Mouse (Mus musculus): ENCODE data around the gene Slc2a9.

GRCm38 (mm10) chr5:38477731-38478445 lies 25.1 kb downstream of the Slc2a9 start:
- no peak for TF ChIP-seq CTCF (IDR thresholded peaks at IDR 0.05; ENCODE audit: control insufficient read depth, insufficient read depth, insufficient read length)
- no peak for TF ChIP-seq USF1 (IDR thresholded peaks at IDR 0.05; ENCODE audit: low read depth)
- no peak for TF ChIP-seq MAX (IDR thresholded peaks at IDR 0.05)
- TF ChIP-seq MYOD1 (IDR thresholded peaks at IDR 0.05; ENCODE audit: control insufficient read depth, insufficient read length, low read depth) = no peak
- TF ChIP-seq FOSL1 (IDR thresholded peaks at IDR 0.05; ENCODE audit: insufficient read depth, low read length, poor library complexity, severe bottlenecking) = no peak
